In genomic region chr15:81466738-81467113, GRCm38 (mm10) we compare ENCODE assay signal across 8 mouse cellular contexts. TPM values are rescaled to one million over a fixed set of nuclear protein-coding genes. Genes with fewer than 3 reads are reported as not detected.
DNase-seq lines count a peak whose midpoint lies in the region; ATAC-seq and TF ChIP-seq lines count a peak whose summit lies in the region.

No protein-coding gene starts in this region.

- ATAC-seq in heart, postnatal 0 days (ENCODE audit: insufficient read depth, low read depth): no peak
- no peak for ATAC-seq in hindbrain, embryonic 13.5 days (ENCODE audit: low FRiP score)
- ATAC-seq in midbrain, embryonic 12.5 days (ENCODE audit: low FRiP score, low read depth): no peak

- peak overlapping the region; percentile 69 for H3K9ac ChIP-seq in heart, postnatal 0 days (replicated peaks; ENCODE audit: low read depth, low read length)
- H3K9ac ChIP-seq in hindbrain, embryonic 13.5 days: peak overlapping the region; percentile 84
- H3K9ac ChIP-seq in midbrain, embryonic 12.5 days (replicated peaks): peak overlapping the region; percentile 75

- peak overlapping the region; percentile 93 for H3K4me2 ChIP-seq in heart, postnatal 0 days (ENCODE audit: low read depth, low read length)
- H3K4me2 ChIP-seq in hindbrain, embryonic 13.5 days: peak overlapping the region; percentile 68
- peak overlapping the region; percentile 69 for H3K4me2 ChIP-seq in midbrain, embryonic 12.5 days (replicated peaks)

- no peak for TF ChIP-seq EP300 in heart, postnatal 0 days (IDR thresholded peaks at IDR 0.05; ENCODE audit: low read depth)

- peaks cover 14% of the 10 kb centered on the region for H3K4me1 ChIP-seq in heart, postnatal 0 days (ENCODE audit: control insufficient read depth, insufficient read depth)
- no peaks in the 10 kb centered on the region for H3K4me1 ChIP-seq in bone marrow, adult 2 months (ENCODE audit: control insufficient read depth, insufficient read depth, low read length)
- H3K4me1 ChIP-seq in hindbrain, embryonic 13.5 days (replicated peaks): peaks cover 22% of the 10 kb centered on the region
- H3K4me1 ChIP-seq in midbrain, embryonic 12.5 days: peaks cover 19% of the 10 kb centered on the region

- no peaks in the 10 kb centered on the region for H3K27me3 ChIP-seq in heart, postnatal 0 days (ENCODE audit: control insufficient read depth, insufficient read depth, low read length)
- H3K27me3 ChIP-seq in hindbrain, embryonic 13.5 days: no peaks in the 10 kb centered on the region
- H3K27me3 ChIP-seq in midbrain, embryonic 12.5 days: no peaks in the 10 kb centered on the region

- WGBS in heart, postnatal 0 days: 0% methylated on average over 15 of the region's 15 CpGs
- under 1% methylated on average over 15 of the region's 15 CpGs for WGBS in bone marrow, adult 2 months
- WGBS in hindbrain, embryonic 13.5 days: under 1% methylated on average over 15 of the region's 15 CpGs
- 0% methylated on average over 15 of the region's 15 CpGs for WGBS in midbrain, embryonic 12.5 days

- H3K36me3 ChIP-seq in heart, postnatal 0 days (replicated peaks; ENCODE audit: control insufficient read depth, insufficient read depth, low read length): peaks cover 16% of the 10 kb centered on the region
- H3K36me3 ChIP-seq in hindbrain, embryonic 13.5 days: peaks cover 30% of the 10 kb centered on the region
- peaks cover 28% of the 10 kb centered on the region for H3K36me3 ChIP-seq in midbrain, embryonic 12.5 days

- H3K9me3 ChIP-seq in heart, postnatal 0 days (replicated peaks; ENCODE audit: control insufficient read depth, low read length): 0 out of 2 replicates have a peak, but pooled peaks cover 3% of the 10 kb centered on the region
- H3K9me3 ChIP-seq in hindbrain, embryonic 13.5 days: no peaks in the 10 kb centered on the region
- H3K9me3 ChIP-seq in midbrain, embryonic 12.5 days: peaks cover 5% of the 10 kb centered on the region; the same call in 1 of the 2 replicates

- peak overlapping the region; percentile 67 for H3K4me3 ChIP-seq in heart, postnatal 0 days (ENCODE audit: low read depth, low read length)
- peak overlapping the region; percentile 84 for H3K4me3 ChIP-seq in bone marrow, adult 2 months (replicated peaks; ENCODE audit: control insufficient read depth, low read depth, low read length)
- H3K4me3 ChIP-seq in hindbrain, embryonic 13.5 days: peak overlapping the region; percentile 63
- peak overlapping the region; percentile 69 for H3K4me3 ChIP-seq in midbrain, embryonic 12.5 days

- no peak for TF ChIP-seq CTCF in heart, postnatal 0 days (IDR thresholded peaks at IDR 0.05; ENCODE audit: low read depth)
- no peak for TF ChIP-seq CTCF in bone marrow, adult 2 months (IDR thresholded peaks at IDR 0.05; ENCODE audit: control insufficient read depth, insufficient read depth, low read length)

- no peak for DNase-seq in heart, postnatal 0 days (ENCODE audit: low spot score)
- no peak for DNase-seq in heart, adult 9 months (ENCODE audit: low spot score in 2 of 2)
- DNase-seq in right cerebral cortex, postnatal 4 days: no peak
- no peak for DNase-seq in adrenal gland, postnatal 14 days
- DNase-seq in left cerebral cortex, adult 18-20 months (ENCODE audit: low spot score in 2 of 2): no peak

- TF ChIP-seq POLR2A in bone marrow, adult 2 months (IDR thresholded peaks at IDR 0.05; ENCODE audit: borderline replicate concordance, control insufficient read depth, low read depth, low read length): no peak

- peak overlapping the region; percentile 95 for H3K27ac ChIP-seq in heart, postnatal 0 days (ENCODE audit: low read depth)
- peak overlapping the region; percentile 59 for H3K27ac ChIP-seq in bone marrow, adult 2 months (ENCODE audit: control insufficient read depth, insufficient read depth, low read depth, low read length, poor library complexity)
- H3K27ac ChIP-seq in hindbrain, embryonic 13.5 days: peak overlapping the region; percentile 94
- peak overlapping the region; percentile 83 for H3K27ac ChIP-seq in midbrain, embryonic 12.5 days (replicated peaks)

RNA-seq across cellular contexts. Expression of gene Rbx1, which starts 0.6 kb away (rescaled TPM):
- 59.6 and 131 TPM in 2 replicates for total RNA-seq in heart, postnatal 0 days (2014; rRNA removed; ENCODE audit: low replicate concordance)
- 445 and 462 TPM in 2 replicates for polyA plus RNA-seq in heart, postnatal 0 days (2015; fragmentation: Nextera tagmentation; extraction: Ambion mirVana)
- 106 and 185 TPM in 2 replicates for polyA plus RNA-seq in bone marrow, adult 2 months (2011; ENCODE audit: insufficient read depth, insufficient read length, low replicate concordance, missing spikeins)
- 482 and 500 TPM in 2 replicates for polyA plus RNA-seq in hindbrain, embryonic 13.5 days (2015; fragmentation: Nextera tagmentation; extraction: Ambion mirVana)
- 493 and 541 TPM in 2 replicates for polyA plus RNA-seq in midbrain, embryonic 12.5 days (2016; fragmentation: Nextera tagmentation; extraction: Ambion mirVana)
- 118 and 119 TPM in 2 replicates for total RNA-seq in adrenal gland, postnatal 14 days (2021)
- 100 to 1,000 TPM; 140 to 144 TPM for total RNA-seq in left cerebral cortex, adult 18-20 months (2021)

RNA-seq across cellular contexts. Expression of gene Dnajb7, which starts 58.6 kb away (rescaled TPM):
- not detected in 2 replicates for total RNA-seq in heart, postnatal 0 days (2014; rRNA removed; ENCODE audit: low replicate concordance)
- polyA plus RNA-seq in heart, postnatal 0 days (2015; fragmentation: Nextera tagmentation; extraction: Ambion mirVana): 0.46 and 0.55 TPM in 2 replicates
- polyA plus RNA-seq in bone marrow, adult 2 months (2011; ENCODE audit: insufficient read depth, insufficient read length, low replicate concordance, missing spikeins): not detected in 2 replicates
- polyA plus RNA-seq in hindbrain, embryonic 13.5 days (2015; fragmentation: Nextera tagmentation; extraction: Ambion mirVana): 1.4 TPM in 2 replicates
- polyA plus RNA-seq in midbrain, embryonic 12.5 days (2016; fragmentation: Nextera tagmentation; extraction: Ambion mirVana): 2.4 and 3.3 TPM in 2 replicates
- total RNA-seq in adrenal gland, postnatal 14 days (2021): not detected in 2 replicates
- total RNA-seq in left cerebral cortex, adult 18-20 months (2021): not detected
